Mouse (Mus musculus) testis, adult 2 months (tissue): ENCODE data around the gene Akr7a5. TPM values are rescaled to one million over a fixed set of nuclear protein-coding genes. Genes with fewer than 3 reads are reported as not detected.

Source experiments
- H3K27ac ChIP-seq: fragments of 200-500 bp; 2 replicates; pipeline ENCODE4 v1.5.1; 2012; ENCODE audit warnings: low read depth, low read length; ENCODE audit not compliant: control insufficient read depth, insufficient read depth
- H3K27me3 ChIP-seq: fragments of 200-500 bp; 2 replicates; pipeline ENCODE4 v1.6.1; 2012; ENCODE audit warnings: mild to moderate bottlenecking, low read length, moderate library complexity; ENCODE audit not compliant: control insufficient read depth, insufficient read depth
- H3K36me3 ChIP-seq: fragments of 200-500 bp; 2 replicates; pipeline ENCODE4 v1.6.1; 2012; ENCODE audit warnings: mild to moderate bottlenecking, low read length; ENCODE audit not compliant: control insufficient read depth, insufficient read depth
- H3K4me1 ChIP-seq: fragments of 200-500 bp; 2 replicates; pipeline ENCODE4 v1.6.1; 2012; ENCODE audit warnings: low read length; ENCODE audit not compliant: control insufficient read depth, insufficient read depth
- H3K4me3 ChIP-seq: fragments of 200-500 bp; 2 replicates; pipeline ENCODE4 v1.5.1; 2012; ENCODE audit warnings: low read depth, mild to moderate bottlenecking, low read length, moderate library complexity, mixed read lengths; ENCODE audit not compliant: control insufficient read depth
- CTCF ChIP-seq: fragments of 200-500 bp; IDR thresholded peaks from 2 replicates; pipeline ENCODE4 v1.5.1; 2012; ENCODE audit warnings: low read depth, mild to moderate bottlenecking, inconsistent platforms, low read length, moderate library complexity; ENCODE audit not compliant: control insufficient read depth, insufficient read depth, insufficient replicate concordance
- POLR2A ChIP-seq: fragments of 200-500 bp; IDR thresholded peaks from 2 replicates; pipeline ENCODE4 v1.6.1; 2012; ENCODE audit warnings: low read depth, mild to moderate bottlenecking, inconsistent platforms, low read length, moderate library complexity; ENCODE audit not compliant: control insufficient read depth
- polyA plus RNA-seq: library from polyadenylated mRNA; depleted of rRNA; stranded (reverse); fragments of >200 nt; gene quantifications from 2 replicates; pipeline ENCODE4 v1.2.3, GENCODE M21; 2012

Gene Akr7a5
- polyA plus RNA-seq, 1 experiment, result 20.7 TPM

DNA sequence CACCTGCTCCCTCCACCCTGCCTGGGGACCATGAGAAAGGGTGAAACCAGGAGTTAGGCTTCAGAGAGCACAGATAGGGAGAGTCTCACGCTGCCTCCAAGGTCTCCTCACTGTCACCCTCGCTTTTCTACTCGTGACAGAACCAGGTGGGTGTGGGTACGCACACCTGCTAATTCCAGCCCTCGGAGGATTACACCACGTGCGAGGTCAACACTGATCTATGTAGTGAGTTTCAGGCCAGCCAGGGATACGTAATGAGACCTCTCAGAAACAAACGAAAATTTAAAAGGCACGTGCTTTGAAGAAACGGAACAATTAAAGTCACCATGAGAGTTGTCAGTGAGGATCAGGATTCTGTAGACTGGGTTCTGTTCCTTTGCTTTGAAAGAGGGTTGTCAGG lies 7.9 kb downstream of the Akr7a5 start:
- H3K4me3 ChIP-seq, result no peak overlapping the region
- no peaks in the 10 kb centered on the region for H3K27me3 ChIP-seq
- TF ChIP-seq POLR2A (no peak), CTCF (no peak)
- H3K4me1 ChIP-seq, result no peaks in the 10 kb centered on the region
- H3K27ac ChIP-seq, result no peak overlapping the region
- no peaks in the 10 kb centered on the region; the same call in 1 of the 2 replicates for H3K36me3 ChIP-seq

DNA sequence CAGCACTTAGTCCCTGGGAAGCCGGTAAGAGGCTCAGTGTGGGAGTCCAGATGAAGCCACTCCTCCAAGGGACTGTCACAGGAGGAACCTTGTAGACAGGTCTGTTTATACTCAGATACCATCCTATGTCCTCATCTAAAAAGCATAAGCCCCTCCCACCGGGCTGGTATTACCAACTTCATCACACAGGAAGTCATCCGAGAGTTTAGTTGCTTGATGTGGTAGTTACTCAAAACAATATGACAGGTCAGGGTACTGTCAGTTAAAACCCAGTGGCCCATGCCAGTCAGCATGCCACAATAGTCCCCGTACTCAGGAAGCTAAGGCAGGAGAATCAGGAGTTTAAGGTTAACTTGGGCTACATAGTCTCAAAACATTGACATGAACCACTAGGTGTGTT lies 9.2 kb downstream of the Akr7a5 start:
- Histone ChIP-seq H3K27ac (no peak overlapping the region), H3K4me1 (no peaks in the 10 kb centered on the region), H3K36me3 (no peaks in the 10 kb centered on the region; the same call in 1 of the 2 replicates), H3K4me3 (peak overlapping the region; percentile 46), H3K27me3 (no peaks in the 10 kb centered on the region)
- TF ChIP-seq CTCF, result no peak
- no peak for TF ChIP-seq POLR2A

GRCm38 (mm10) chr4:139330605-139331004 lies 20.1 kb downstream of the Akr7a5 start:
- no peak for TF ChIP-seq POLR2A
- peak; percentile 59; the same call in 1 of the 2 replicates for TF ChIP-seq CTCF
- Histone ChIP-seq H3K27ac (no peak overlapping the region), H3K36me3 (no peaks in the 10 kb centered on the region), H3K4me1 (peaks cover 4% of the 10 kb centered on the region; the same call in 1 of the 2 replicates), H3K27me3 (no peaks in the 10 kb centered on the region), H3K4me3 (peak overlapping the region; percentile 64)

- Histone ChIP-seq H3K27ac (no peak overlapping the region), H3K4me3 (no peak overlapping the region), H3K4me1 (peaks cover 11% of the 10 kb centered on the region), H3K36me3 (no peaks in the 10 kb centered on the region), H3K27me3 (no peaks in the 10 kb centered on the region)
- TF ChIP-seq POLR2A (no peak), CTCF (no peak)
Observed at GRCm38 (mm10) chr4:139334631-139335295, 24.2 kb downstream of the Akr7a5 start.

DNA sequence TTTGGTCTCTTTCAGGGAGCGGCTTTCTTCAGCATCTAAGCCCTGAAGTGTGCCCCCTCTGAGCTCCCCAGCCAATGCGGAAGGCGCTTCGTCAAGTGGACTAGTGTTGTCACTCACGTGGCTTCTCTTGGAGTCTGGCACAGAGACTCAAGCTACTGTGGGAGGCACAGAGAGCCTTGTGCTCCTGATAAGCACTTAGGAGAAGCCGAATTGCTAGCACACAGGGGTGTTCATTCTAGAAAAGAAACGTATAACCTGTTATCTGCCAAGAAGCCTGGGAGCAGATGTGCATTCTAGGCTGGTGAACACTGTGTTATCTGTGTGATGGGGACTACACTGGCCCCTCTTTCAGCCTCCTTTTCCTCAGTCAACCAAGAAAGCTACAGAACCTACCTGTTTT lies 25.0 kb downstream of the Akr7a5 start:
- Histone ChIP-seq H3K36me3 (no peaks in the 10 kb centered on the region), H3K27me3 (no peaks in the 10 kb centered on the region)
- no peak for TF ChIP-seq CTCF
- no peak for TF ChIP-seq POLR2A

GRCm38 (mm10) chr4:139336822-139337483 lies 26.4 kb downstream of the Akr7a5 start:
- Histone ChIP-seq H3K27ac (peak overlapping the region; percentile 63; the same call in 1 of the 2 replicates), H3K4me3 (peak overlapping the region; percentile 76), H3K27me3 (no peaks in the 10 kb centered on the region), H3K36me3 (no peaks in the 10 kb centered on the region), H3K4me1 (peaks cover 8% of the 10 kb centered on the region)
- TF ChIP-seq POLR2A (0 out of 2 replicates have a peak, but pooled peaks have one; percentile 35), CTCF (peak; percentile 91; the same call in 1 of the 2 replicates)

More for the DNA sequence above, 25.0 kb downstream of the Akr7a5 start:
- H3K4me3 ChIP-seq, result no peak overlapping the region
- peaks cover 11% of the 10 kb centered on the region for H3K4me1 ChIP-seq
- no peak overlapping the region for H3K27ac ChIP-seq

- Histone ChIP-seq H3K36me3 (no peaks in the 10 kb centered on the region), H3K4me3 (peak overlapping the region; percentile 77), H3K4me1 (peaks cover 8% of the 10 kb centered on the region), H3K27ac (no peak overlapping the region), H3K27me3 (no peaks in the 10 kb centered on the region)
- no peak for TF ChIP-seq CTCF
- no peak for TF ChIP-seq POLR2A
Observed at GRCm38 (mm10) chr4:139338145-139338544, 27.6 kb downstream of the Akr7a5 start.

DNA sequence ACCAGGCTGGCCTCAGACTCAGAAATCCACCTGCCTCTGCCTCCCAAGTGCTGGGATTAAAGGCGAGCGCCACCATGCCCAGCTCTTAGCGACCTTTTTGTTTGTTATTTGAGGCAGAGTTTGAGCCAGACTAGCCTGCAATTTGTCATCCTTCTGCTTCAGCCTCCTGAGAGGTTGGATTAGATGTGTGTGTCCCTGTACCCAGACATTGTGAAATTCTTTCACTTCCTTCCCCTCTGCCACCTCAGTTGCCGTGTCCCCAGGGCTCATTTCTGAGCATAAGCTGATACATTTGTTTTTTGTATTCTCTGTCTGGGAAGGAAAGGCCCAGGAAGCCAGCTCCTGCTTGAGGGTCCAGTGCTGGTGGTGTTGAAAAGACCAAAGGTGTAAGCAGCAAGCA lies 30.3 kb downstream of the Akr7a5 start:
- no peak for TF ChIP-seq CTCF
- TF ChIP-seq POLR2A, result no peak

More for the DNA sequence above, 30.3 kb downstream of the Akr7a5 start:
- Histone ChIP-seq H3K27me3 (no peaks in the 10 kb centered on the region), H3K27ac (no peak overlapping the region), H3K4me1 (peaks cover 8% of the 10 kb centered on the region), H3K4me3 (no peak overlapping the region), H3K36me3 (no peaks in the 10 kb centered on the region)
